Mouse (Mus musculus) MEL (cell line): Measurements from ENCODE around the gene Fbxo24. TPM values are rescaled to one million over a fixed set of nuclear protein-coding genes. Genes with fewer than 3 reads are reported as not detected.

Experiments used
- DNase-seq: peaks from one replicate; pipeline ENCODE4 v3.0.0; 2011; ENCODE audit warnings: low read depth, low spot score
- H3K27ac ChIP-seq: 2 replicates; pipeline ENCODE4 v1.5.1; 2012; ENCODE audit warnings: low read depth, mild to moderate bottlenecking, control low read depth, low read length, moderate library complexity; ENCODE audit not compliant: control insufficient read depth
- H3K27me3 ChIP-seq, 2 experiments: fragments of 150-350 bp in 1 of 2; sonication (generic) in 1 of 2; 2 replicates each; pipeline ENCODE4 v1.6.1; 2012; ENCODE audit warnings: low read length in 2 of 2, mild to moderate bottlenecking in 2 of 2, improper control_type of control experiment in 1 of 2, moderate library complexity in 1 of 2; ENCODE audit not compliant: insufficient read depth in 2 of 2, control insufficient read depth in 1 of 2
- H3K36me3 ChIP-seq, 2 experiments: 2 replicates each; pipeline ENCODE4 v1.6.1; 2012 to 2014; ENCODE audit warnings: low read length in 2 of 2, improper control_type of control experiment in 1 of 2, inconsistent platforms in 1 of 2, mild to moderate bottlenecking in 1 of 2; ENCODE audit not compliant: insufficient read depth in 2 of 2, control insufficient read depth in 1 of 2
- H3K4me1 ChIP-seq, 2 experiments: fragments of 150-350 bp in 1 of 2; sonication (generic) in 1 of 2; 2 replicates each; pipeline ENCODE4 v1.6.1; 2012; ENCODE audit warnings: low read length in 2 of 2, improper control_type of control experiment in 1 of 2, mild to moderate bottlenecking in 1 of 2; ENCODE audit not compliant: insufficient read depth in 2 of 2, control insufficient read depth in 1 of 2
- H3K4me3 ChIP-seq, 2 experiments: fragments of 150-350 bp in 1 of 2; sonication (generic) in 1 of 2; 2 replicates each; pipeline ENCODE4 v1.5.1; 2012; ENCODE audit warnings: low read depth in 2 of 2, low read length in 2 of 2, mild to moderate bottlenecking in 2 of 2, moderate library complexity in 2 of 2, control low read depth in 1 of 2, improper control_type of control experiment in 1 of 2; ENCODE audit not compliant: control insufficient read depth in 1 of 2, insufficient read depth in 1 of 2
- H3K79me2 ChIP-seq: 2 replicates; pipeline ENCODE4 v1.6.1; 2012; ENCODE audit warnings: mild to moderate bottlenecking, low read length, moderate library complexity; ENCODE audit not compliant: control insufficient read depth, poor library complexity, insufficient read depth
- H3K9ac ChIP-seq: 2 replicates; pipeline ENCODE4 v1.6.1; 2012; ENCODE audit warnings: low read depth, mild to moderate bottlenecking, control low read depth, low read length, moderate library complexity; ENCODE audit not compliant: control insufficient read depth, poor library complexity, severe bottlenecking
- H3K9me3 ChIP-seq: fragments of 150-350 bp; sonication (generic); replicated peaks from 2 replicates; pipeline ENCODE4 v1.6.1; 2012; ENCODE audit warnings: mild to moderate bottlenecking, low read length, improper control_type of control experiment, moderate library complexity; ENCODE audit not compliant: insufficient read depth
- ELF1 ChIP-seq: IDR thresholded peaks from 2 replicates; pipeline ENCODE4 v1.6.1; 2014; ENCODE audit warnings: low read depth, mild to moderate bottlenecking, inconsistent platforms, low read length, improper control_type of control experiment, moderate library complexity
- EP300 ChIP-seq, 2 experiments: IDR thresholded peaks; 2 replicates each; pipeline ENCODE4 v1.6.1; 2011; ENCODE audit warnings: improper control_type of control experiment in 2 of 2, low read length in 2 of 2, low read depth in 1 of 2, mild to moderate bottlenecking in 1 of 2
- ETS1 ChIP-seq: IDR thresholded peaks from 2 replicates; pipeline ENCODE4 v1.6.1; 2012; ENCODE audit warnings: low read depth, mild to moderate bottlenecking, inconsistent platforms, low read length, improper control_type of control experiment, moderate library complexity
- GATA1 ChIP-seq: IDR thresholded peaks from 2 replicates; pipeline ENCODE4 v1.6.1; 2011; ENCODE audit warnings: low read depth, low read length, improper control_type of control experiment
- HCFC1 ChIP-seq: IDR thresholded peaks from 2 replicates; pipeline ENCODE4 v1.6.1; 2012; ENCODE audit warnings: low read depth, mild to moderate bottlenecking, inconsistent platforms, low read length, improper control_type of control experiment, moderate library complexity
- KAT2A ChIP-seq: conservative IDR thresholded peaks from 2 replicates; pipeline ENCODE4 v1.6.1; 2012; ENCODE audit warnings: low read depth, low read length, improper control_type of control experiment, inconsistent platforms
- MAFK ChIP-seq: IDR thresholded peaks from 2 replicates; pipeline ENCODE4 v1.6.1; 2011; ENCODE audit warnings: low read depth, mild to moderate bottlenecking, low read length, improper control_type of control experiment, borderline replicate concordance
- MAX ChIP-seq: IDR thresholded peaks from 2 replicates; pipeline ENCODE4 v1.6.1; 2011; ENCODE audit warnings: low read length, improper control_type of control experiment
- MXI1 ChIP-seq: IDR thresholded peaks from 2 replicates; pipeline ENCODE4 v1.6.1; 2011; ENCODE audit warnings: mild to moderate bottlenecking, low read depth, low read length, improper control_type of control experiment
- MYB ChIP-seq: IDR thresholded peaks from 2 replicates; pipeline ENCODE4 v1.6.1; 2011; ENCODE audit warnings: mild to moderate bottlenecking, low read depth, low read length, improper control_type of control experiment
- POLR2A ChIP-seq, 2 experiments: IDR thresholded peaks; 2 replicates each; pipeline ENCODE4 v1.6.1; 2011 to 2012; ENCODE audit warnings: low read length in 2 of 2, mild to moderate bottlenecking in 2 of 2, control low read depth in 1 of 2, improper control_type of control experiment in 1 of 2, low read depth in 1 of 2, moderate library complexity in 1 of 2; ENCODE audit not compliant: control insufficient read depth in 1 of 2, insufficient read depth in 1 of 2, poor library complexity in 1 of 2
- SIN3A ChIP-seq: IDR thresholded peaks from 2 replicates; pipeline ENCODE4 v1.6.1; 2012; ENCODE audit warnings: low read length, improper control_type of control experiment, inconsistent platforms
- SMC3 ChIP-seq: IDR thresholded peaks from 2 replicates; pipeline ENCODE4 v1.6.1; 2011; ENCODE audit warnings: low read depth, low read length, improper control_type of control experiment
- TCF12 ChIP-seq: IDR thresholded peaks from 2 replicates; pipeline ENCODE4 v1.6.1; 2014; ENCODE audit warnings: low read depth, mild to moderate bottlenecking, inconsistent platforms, low read length, improper control_type of control experiment, moderate library complexity
- USF1 ChIP-seq: IDR thresholded peaks from 2 replicates; pipeline ENCODE4 v1.6.1; 2014; ENCODE audit warnings: low read depth, mild to moderate bottlenecking, inconsistent platforms, low read length, improper control_type of control experiment, moderate library complexity
- ZC3H11A ChIP-seq: IDR thresholded peaks from 2 replicates; pipeline ENCODE4 v1.6.1; 2012; ENCODE audit warnings: low read depth, mild to moderate bottlenecking, inconsistent platforms, low read length, improper control_type of control experiment
- ZKSCAN1 ChIP-seq: IDR thresholded peaks from 2 replicates; pipeline ENCODE4 v1.6.1; 2012; ENCODE audit warnings: low read depth, mild to moderate bottlenecking, inconsistent platforms, low read length, improper control_type of control experiment, moderate library complexity
- ZMIZ1 ChIP-seq: IDR thresholded peaks from 2 replicates; pipeline ENCODE4 v1.6.1; 2012; ENCODE audit warnings: low read depth, mild to moderate bottlenecking, inconsistent platforms, low read length, improper control_type of control experiment, moderate library complexity
- ZNF384 ChIP-seq: IDR thresholded peaks from 2 replicates; pipeline ENCODE4 v1.6.1; 2012; ENCODE audit warnings: low read depth, mild to moderate bottlenecking, inconsistent platforms, low read length, improper control_type of control experiment
- polyA plus RNA-seq, 2 experiments: library from polyadenylated mRNA; stranded (reverse) in 1 of 2; unstranded in 1 of 2; fragments of >175 nt in 1 of 2; fragments of >200 nt in 1 of 2; gene quantifications; 2 replicates each; pipeline versions ENCODE4 v1.2.1 to v1.2.4; 2012; ENCODE audit warnings: low replicate concordance in 2 of 2, low read depth in 1 of 2; ENCODE audit not compliant: insufficient read length in 2 of 2, insufficient read depth in 1 of 2, missing spikeins in 1 of 2
- total RNA-seq: library from RNA; depleted of rRNA; stranded (reverse); fragments of 300-350 nt; gene quantifications from 2 replicates; pipeline ENCODE4 v1.2.3, GENCODE M21; 2012

The Fbxo24 gene
- total and polyA plus RNA-seq, 3 experiments, result 0.42 to 0.46 TPM; not detected in 1

DNA sequence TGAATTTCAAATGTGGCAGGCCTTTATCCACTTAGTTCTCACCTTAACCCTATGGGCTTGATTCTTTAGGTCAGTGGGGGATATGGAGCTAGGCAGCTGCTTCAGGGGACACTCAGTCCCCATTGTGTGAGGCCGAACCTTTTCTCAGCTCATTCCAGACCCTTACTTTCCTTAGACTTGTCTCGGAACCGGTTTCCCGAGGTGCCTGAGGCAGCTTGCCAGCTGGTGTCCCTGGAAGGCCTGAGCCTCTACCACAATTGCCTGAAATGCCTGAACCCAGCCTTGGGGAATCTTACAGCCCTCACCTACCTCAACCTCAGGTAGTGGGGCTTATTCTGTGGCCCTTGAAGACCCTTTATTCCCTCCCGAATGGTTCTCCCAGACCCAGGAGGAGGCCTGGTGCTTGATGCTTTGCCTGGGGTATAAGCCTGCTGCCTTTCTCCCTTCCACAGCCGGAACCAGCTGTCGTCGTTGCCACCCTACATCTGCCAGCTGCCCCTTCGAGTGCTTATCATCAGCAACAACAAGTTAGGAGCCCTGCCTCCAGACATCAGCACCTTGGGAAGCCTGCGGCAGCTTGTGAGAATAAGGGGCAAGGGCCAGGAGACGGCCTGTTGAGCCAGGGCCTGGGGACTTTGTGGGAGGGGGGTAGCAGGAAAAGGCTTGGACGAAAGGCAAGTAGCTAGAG, 4.7 kb upstream of the Fbxo24 start:
- Histone ChIP-seq H3K4me3 (no peak overlapping the region), H3K36me3 (peaks cover 2 to 16% of the 10 kb centered on the region in 2 experiments), H3K27ac (no peak overlapping the region), H3K9me3 (no peaks in the 10 kb centered on the region), H3K27me3 (no peaks in the 10 kb centered on the region), H3K4me1 (peaks cover 3 to 27% of the 10 kb centered on the region in 2 experiments; a peak in 3 of 4 replicates), H3K9ac (no peak overlapping the region), H3K79me2 (peaks cover 28% of the 10 kb centered on the region)
- DNase-seq, result no peak
- TF ChIP-seq ETS1, result no peak
- no peak for TF ChIP-seq HCFC1
- no peak for TF ChIP-seq SMC3
- no peak for TF ChIP-seq TCF12
- no peak for TF ChIP-seq MAX
- TF ChIP-seq MXI1, result no peak
- TF ChIP-seq ZMIZ1, result no peak
- TF ChIP-seq MAFK, result no peak
- TF ChIP-seq ZKSCAN1, result no peak
- TF ChIP-seq MYB, result no peak

DNA sequence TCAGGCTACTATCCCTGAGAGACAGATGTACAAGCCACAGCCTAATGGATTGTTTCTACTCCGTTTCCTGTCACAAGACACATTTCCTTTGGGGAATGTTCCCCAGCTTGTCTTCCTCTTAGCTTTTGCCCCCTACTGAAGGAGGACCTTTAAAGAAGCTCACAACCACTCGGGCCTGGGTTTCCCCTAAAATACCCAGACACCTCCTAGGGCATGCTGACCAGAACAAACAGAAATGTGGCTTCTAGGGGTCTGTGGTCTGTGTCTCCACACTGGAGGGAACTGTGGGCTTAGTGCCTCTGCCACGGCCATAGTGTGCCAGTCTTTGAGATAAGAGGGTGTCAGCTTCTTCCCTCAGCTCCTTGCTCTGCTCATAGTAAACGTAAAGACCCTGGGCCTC, 2.8 kb upstream of the Fbxo24 start:
- peak overlapping the region; percentile 52 for H3K9ac ChIP-seq
- peak overlapping the region; percentile 55 for H3K27ac ChIP-seq
- no peaks in the 10 kb centered on the region for H3K9me3 ChIP-seq
- TF ChIP-seq ZC3H11A, result no peak
- TF ChIP-seq EP300 (IDR thresholded peaks at IDR 0.05; ENCODE audit: low read depth in 1 of 2, low read length in 2 of 2), result 0 out of 4 replicates have a peak, but pooled peaks of 1 of the 2 experiments have one; percentile 2
- H3K79me2 ChIP-seq, result peaks cover 28% of the 10 kb centered on the region
- peaks cover 2 to 24% of the 10 kb centered on the region in 2 experiments for H3K36me3 ChIP-seq
- no peak for DNase-seq
- H3K4me3 ChIP-seq, result peak overlapping the region; percentile 2 to 28; a peak in 3 of 4 replicates
- H3K4me1 ChIP-seq, result peaks cover 3 to 30% of the 10 kb centered on the region in 2 experiments
- no peaks in the 10 kb centered on the region for H3K27me3 ChIP-seq

DNA sequence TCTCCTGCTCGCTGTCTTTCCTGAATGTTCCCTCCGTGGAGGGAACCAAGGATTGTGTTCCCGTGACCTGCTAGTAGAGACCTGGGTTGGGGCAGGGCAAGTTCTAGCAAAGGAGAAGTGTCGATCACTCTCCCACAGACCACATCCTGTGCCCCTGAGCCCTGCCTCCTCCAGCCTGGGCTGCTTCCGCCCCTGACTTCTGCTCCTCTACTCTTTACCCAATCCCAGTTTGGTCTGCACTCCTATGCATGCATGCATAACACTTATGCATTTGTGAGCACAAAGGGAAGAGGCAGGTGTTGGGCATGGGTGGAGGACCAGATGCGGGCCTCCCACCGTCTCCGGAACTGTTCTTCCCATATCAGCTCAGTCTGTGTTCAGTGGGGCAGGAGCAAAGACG, 2.4 kb upstream of the Fbxo24 start:
- peaks cover 28% of the 10 kb centered on the region for H3K79me2 ChIP-seq
- H3K4me1 ChIP-seq, result peaks cover 3 to 30% of the 10 kb centered on the region in 2 experiments
- peak overlapping the region; percentile 70 for H3K27ac ChIP-seq
- no peaks in the 10 kb centered on the region for H3K27me3 ChIP-seq
- no peaks in the 10 kb centered on the region for H3K9me3 ChIP-seq
- peaks cover 2 to 24% of the 10 kb centered on the region in 2 experiments for H3K36me3 ChIP-seq
- H3K4me3 ChIP-seq, result peak overlapping the region; percentile 20 to 28
- DNase-seq, result peak; percentile 84
- TF ChIP-seq KAT2A (no peak), ELF1 (peak; percentile 54; the same call in 1 of the 2 replicates), EP300 (IDR thresholded peaks at IDR 0.05; ENCODE audit: low read depth in 1 of 2, low read length in 2 of 2) (peak in 1 of 2 experiments; percentile 38; a peak in 3 of 4 replicates), MAX (no peak), MXI1 (peak; percentile 59; the same call in 1 of the 2 replicates), USF1 (peak; percentile 53), ZNF384 (no peak), POLR2A (IDR thresholded peaks at IDR 0.05; ENCODE audit: control insufficient read depth in 1 of 2, insufficient read depth in 1 of 2, low read depth in 1 of 2, low read length in 2 of 2, poor library complexity in 1 of 2) (peak in 1 of 2 experiments; percentile 36; a peak in 1 of 4 replicates), GATA1 (no peak), ETS1 (peak; percentile 25; the same call in 1 of the 2 replicates), SIN3A (no peak; the same call in none of the 2 replicates)
- H3K9ac ChIP-seq, result peak overlapping the region; percentile 52
